Mouse (Mus musculus): ENCODE measurements around the gene Rsg1.

DNA sequence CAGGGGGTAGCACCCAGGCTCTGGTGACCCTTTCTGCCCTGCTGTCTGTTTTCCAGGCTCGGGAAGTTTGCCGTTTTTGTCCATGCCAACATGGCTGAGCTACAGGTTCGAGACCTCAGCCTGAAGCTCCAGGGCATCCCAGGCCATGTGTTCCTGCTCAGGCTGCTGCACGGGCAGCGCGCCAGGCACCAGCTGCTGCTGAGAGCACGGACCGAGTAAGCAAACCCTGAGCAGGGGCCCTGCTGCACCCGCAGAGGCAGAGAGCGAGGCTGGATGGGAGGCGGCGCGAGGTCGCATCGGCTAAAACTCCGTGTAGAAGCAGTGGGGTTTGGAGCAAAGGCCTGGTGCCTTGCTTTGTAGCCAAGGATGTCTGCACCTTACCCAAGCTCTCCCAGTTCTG, 40.5 kb downstream of the Rsg1 start:
- TF ChIP-seq POLR2A (IDR thresholded peaks at IDR 0.05; ENCODE audit: borderline replicate concordance, extremely low read depth, low read depth, low read length) (no peak), CTCF (IDR thresholded peaks at IDR 0.05; ENCODE audit: insufficient read depth, low read length) (no peak)
